Mouse (Mus musculus) spleen, adult 2 months (tissue): Measurements from ENCODE around the gene Pacsin1.

Source experiments
- CTCF ChIP-seq: fragments of 200-500 bp; IDR thresholded peaks from 2 replicates; pipeline ENCODE4 v1.5.1; 2011; ENCODE audit warnings: mild to moderate bottlenecking, inconsistent platforms; ENCODE audit not compliant: insufficient read depth, insufficient read length, insufficient replicate concordance; ENCODE audit errors: extremely low read depth
- POLR2A ChIP-seq: fragments of 200-500 bp; IDR thresholded peaks from 2 replicates; pipeline ENCODE4 v1.6.1; 2011; ENCODE audit warnings: low read depth, low read length, inconsistent platforms

DNA sequence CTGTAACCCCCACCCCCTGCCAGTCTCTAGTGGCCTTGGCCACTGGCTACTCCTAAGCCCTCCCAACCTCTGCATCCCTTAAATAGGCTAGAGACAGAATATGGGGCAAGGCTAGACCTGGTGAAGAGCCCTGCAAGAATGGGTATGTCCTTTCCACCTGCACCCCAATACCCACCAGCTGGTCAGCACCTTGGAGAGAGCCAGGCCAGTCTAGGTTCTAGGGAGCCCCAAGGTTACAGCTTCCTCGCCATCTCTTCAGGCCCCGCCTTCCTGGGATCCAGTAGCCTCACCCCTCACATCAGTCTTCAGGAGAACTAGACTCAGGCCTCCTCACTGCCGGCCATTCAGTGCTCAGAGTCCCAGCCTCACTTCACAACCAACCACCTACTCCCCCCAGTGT is 69.0 kb downstream of the Pacsin1 start:
- TF ChIP-seq CTCF (no peak), POLR2A (no peak)
